Mouse (Mus musculus): ENCODE measurements around the gene Rab6b. TPM values are rescaled to one million over a fixed set of nuclear protein-coding genes. Genes with fewer than 3 reads are reported as not detected.
"Not testable (repeated sequence)": the region's sequence is repeated elsewhere in the genome, so short reads cannot be mapped to it uniquely, and the experiment has no call there.

Rab6b gene
- polyA plus RNA-seq, 1 experiment from 2014 or later, result 0.27 TPM

DNA sequence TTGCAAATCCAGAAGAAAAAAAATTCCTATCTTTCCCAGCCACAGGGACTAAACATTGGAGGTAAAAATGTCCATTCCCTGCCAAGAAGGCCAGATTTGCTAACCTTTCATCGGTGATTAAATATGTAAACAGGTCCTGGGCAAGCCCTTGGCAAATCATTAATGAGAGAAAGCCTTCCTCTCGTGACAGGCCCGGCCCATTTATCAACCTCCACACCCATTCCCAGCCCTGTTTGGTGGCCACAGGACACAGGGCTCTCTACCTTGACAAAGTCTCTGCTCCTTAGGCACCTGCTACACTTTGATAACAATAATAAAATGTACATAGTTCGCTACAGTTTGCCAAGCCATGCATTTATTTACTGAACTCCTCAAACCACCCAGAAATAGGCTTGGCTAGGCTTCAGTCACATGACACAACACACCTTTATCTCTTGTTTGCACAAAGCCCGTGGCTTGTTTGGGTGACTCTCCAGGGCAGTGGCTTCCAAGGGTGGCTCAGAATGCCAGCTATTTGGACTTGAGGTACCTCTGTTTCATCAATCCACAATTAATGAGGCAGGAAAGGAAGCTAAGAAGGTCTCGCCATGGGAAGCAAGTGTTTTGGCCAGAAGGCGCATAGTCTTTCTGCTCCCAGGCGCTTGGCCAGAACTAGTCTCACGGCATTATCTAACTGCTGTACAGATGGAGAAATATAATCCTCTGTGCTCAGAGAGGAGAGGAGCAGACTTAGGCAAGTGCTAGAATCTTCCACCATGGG, 21.3 kb upstream of the Rab6b start:
- H3K4me3 ChIP-seq (ENCODE audit: low read depth, low read length), result no peak overlapping the region
- WGBS (ENCODE audit: insufficient replicate concordance), result 38% methylated on average over 9 of the region's 9 CpGs
- no peaks in the 10 kb centered on the region for H3K9me3 ChIP-seq (replicated peaks; ENCODE audit: control insufficient read depth, low read length)
- H3K36me3 ChIP-seq (ENCODE audit: control insufficient read depth, insufficient read depth), result no peaks in the 10 kb centered on the region
- H3K4me2 ChIP-seq (ENCODE audit: low read depth, low read length), result peak overlapping the region; percentile 17; the same call in 1 of the 2 replicates
- peaks cover 11% of the 10 kb centered on the region for H3K4me1 ChIP-seq (ENCODE audit: control insufficient read depth, low read depth, low read length)
- ATAC-seq (ENCODE audit: low read depth), result peak; percentile 75
- no peak overlapping the region for H3K9ac ChIP-seq (ENCODE audit: low read depth, low read length)
- H3K27me3 ChIP-seq (ENCODE audit: control insufficient read depth, insufficient read depth, low read depth, low read length), result no peaks in the 10 kb centered on the region
- H3K27ac ChIP-seq (ENCODE audit: low read length), result peak overlapping the region; percentile 48

DNA sequence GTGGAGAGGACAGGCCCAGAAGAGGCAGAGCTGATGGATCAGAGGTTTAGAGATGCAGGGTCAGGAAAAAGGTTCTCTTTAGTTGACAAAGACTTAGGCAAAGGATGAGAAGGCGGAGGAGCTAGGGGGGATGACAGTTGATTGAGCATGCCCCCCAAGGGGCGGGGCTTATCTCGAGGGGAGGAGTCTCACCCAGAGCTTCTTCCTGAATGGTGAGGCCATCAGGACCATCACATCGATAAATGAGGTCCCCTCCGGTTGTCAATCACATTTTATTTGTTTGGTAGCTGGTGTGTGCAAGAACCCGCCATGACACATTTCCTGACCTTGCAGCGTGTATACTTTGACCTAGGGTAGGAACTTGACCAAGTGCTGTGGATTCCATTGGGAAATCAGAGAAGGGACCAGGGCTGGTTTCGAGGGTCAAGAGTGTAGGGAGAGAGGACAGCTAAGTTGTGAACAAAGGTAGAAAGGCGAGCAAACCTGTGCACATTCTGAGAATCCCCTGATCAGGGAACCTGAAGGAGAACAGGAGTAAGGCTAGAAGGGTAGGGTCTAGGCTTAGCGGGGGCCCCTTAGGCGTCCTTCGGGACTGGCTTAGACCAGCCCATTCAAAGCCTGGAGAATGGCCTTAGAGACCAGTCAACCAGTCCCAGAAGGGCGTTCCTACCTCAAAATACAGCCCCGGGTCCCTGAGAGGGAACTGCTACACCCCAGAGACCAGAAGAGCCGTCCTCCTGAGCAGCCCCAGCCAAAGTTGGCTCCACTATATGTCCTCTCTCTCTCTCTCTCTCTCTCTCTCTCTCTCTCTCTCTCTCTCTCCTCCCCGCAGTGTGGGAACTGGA, 20.3 kb upstream of the Rab6b start:
- Histone ChIP-seq H3K27ac (ENCODE audit: low read length) (peak overlapping the region; percentile 48; the same call in 1 of the 2 replicates), H3K9me3 (replicated peaks; ENCODE audit: control insufficient read depth, low read length) (no peaks in the 10 kb centered on the region), H3K4me2 (ENCODE audit: low read depth, low read length) (no peak overlapping the region), H3K36me3 (ENCODE audit: control insufficient read depth, insufficient read depth) (no peaks in the 10 kb centered on the region), H3K4me1 (ENCODE audit: control insufficient read depth, low read depth, low read length) (peaks cover 11% of the 10 kb centered on the region), H3K27me3 (ENCODE audit: control insufficient read depth, insufficient read depth, low read depth, low read length) (no peaks in the 10 kb centered on the region), H3K9ac (ENCODE audit: low read depth, low read length) (no peak overlapping the region), H3K4me3 (ENCODE audit: low read depth, low read length) (no peak overlapping the region)
- ATAC-seq (ENCODE audit: low read depth), result no peak
- 61% methylated on average over 16 of the region's 16 CpGs for WGBS (ENCODE audit: insufficient replicate concordance)

DNA sequence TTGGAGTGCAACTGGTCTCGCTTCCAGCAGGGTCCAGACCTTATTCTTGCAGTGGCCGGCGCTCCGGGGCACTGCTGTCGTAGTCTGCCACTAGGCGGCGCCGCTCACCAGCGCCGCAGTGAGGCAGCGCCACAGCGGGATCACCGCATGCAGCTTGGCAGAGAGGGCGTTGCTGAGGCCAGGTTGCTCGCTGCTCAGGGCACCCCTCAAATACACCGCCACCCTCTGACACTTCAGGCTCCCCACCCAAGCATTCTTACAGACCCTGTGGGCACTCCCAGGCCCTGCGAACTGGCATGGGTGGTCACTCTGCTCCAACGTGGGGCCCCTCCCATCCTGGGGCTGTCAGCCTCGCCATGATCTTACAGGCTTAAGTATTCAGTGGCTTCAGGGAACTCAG, 19.3 kb upstream of the Rab6b start:
- Histone ChIP-seq H3K27ac (ENCODE audit: low read length) (no peak overlapping the region), H3K4me1 (ENCODE audit: control insufficient read depth, low read depth, low read length) (peaks cover 11% of the 10 kb centered on the region), H3K9ac (ENCODE audit: low read depth, low read length) (peak overlapping the region; percentile 36), H3K27me3 (ENCODE audit: control insufficient read depth, insufficient read depth, low read depth, low read length) (no peaks in the 10 kb centered on the region), H3K36me3 (ENCODE audit: control insufficient read depth, insufficient read depth) (no peaks in the 10 kb centered on the region), H3K4me2 (ENCODE audit: low read depth, low read length) (peak overlapping the region; percentile 65), H3K9me3 (replicated peaks; ENCODE audit: control insufficient read depth, low read length) (no peaks in the 10 kb centered on the region), H3K4me3 (ENCODE audit: low read depth, low read length) (peak overlapping the region; percentile 44)
- ATAC-seq (ENCODE audit: low read depth), result peak; percentile 50
- under 1% methylated on average over 19 of the region's 19 CpGs for WGBS (ENCODE audit: insufficient replicate concordance)

DNA sequence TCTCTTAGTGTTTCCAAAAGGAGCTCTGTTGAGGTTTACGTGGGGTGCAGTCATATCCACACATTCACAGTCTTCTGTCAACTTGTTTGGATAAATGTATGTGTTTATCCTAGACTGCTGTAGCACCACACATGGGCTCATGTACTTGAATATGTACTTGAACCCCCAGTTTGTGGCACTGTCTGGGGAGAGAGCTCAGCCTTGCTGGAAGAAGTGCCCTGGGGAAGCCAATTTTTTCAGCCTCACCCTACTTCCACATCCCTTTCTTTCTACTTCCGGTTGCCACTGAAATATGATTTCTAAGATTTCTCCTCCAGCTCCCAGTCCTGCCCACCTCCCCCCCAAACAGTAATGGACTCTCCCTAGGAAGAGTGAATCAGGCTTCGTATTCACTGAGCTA, 17.9 kb upstream of the Rab6b start:
- H3K36me3 ChIP-seq (ENCODE audit: control insufficient read depth, insufficient read depth), result no peaks in the 10 kb centered on the region
- no peak overlapping the region for H3K9ac ChIP-seq (ENCODE audit: low read depth, low read length)
- no peaks in the 10 kb centered on the region for H3K27me3 ChIP-seq (ENCODE audit: control insufficient read depth, insufficient read depth, low read depth, low read length)
- H3K4me3 ChIP-seq (ENCODE audit: low read depth, low read length), result no peak overlapping the region
- peaks cover 11% of the 10 kb centered on the region for H3K4me1 ChIP-seq (ENCODE audit: control insufficient read depth, low read depth, low read length)
- no peaks in the 10 kb centered on the region for H3K9me3 ChIP-seq (replicated peaks; ENCODE audit: control insufficient read depth, low read length)
- WGBS (ENCODE audit: insufficient replicate concordance), result 64% methylated on average over 3 of the region's 3 CpGs
- no peak for ATAC-seq (ENCODE audit: low read depth)
- no peak overlapping the region for H3K4me2 ChIP-seq (ENCODE audit: low read depth, low read length)
- no peak overlapping the region for H3K27ac ChIP-seq (ENCODE audit: low read length)

DNA sequence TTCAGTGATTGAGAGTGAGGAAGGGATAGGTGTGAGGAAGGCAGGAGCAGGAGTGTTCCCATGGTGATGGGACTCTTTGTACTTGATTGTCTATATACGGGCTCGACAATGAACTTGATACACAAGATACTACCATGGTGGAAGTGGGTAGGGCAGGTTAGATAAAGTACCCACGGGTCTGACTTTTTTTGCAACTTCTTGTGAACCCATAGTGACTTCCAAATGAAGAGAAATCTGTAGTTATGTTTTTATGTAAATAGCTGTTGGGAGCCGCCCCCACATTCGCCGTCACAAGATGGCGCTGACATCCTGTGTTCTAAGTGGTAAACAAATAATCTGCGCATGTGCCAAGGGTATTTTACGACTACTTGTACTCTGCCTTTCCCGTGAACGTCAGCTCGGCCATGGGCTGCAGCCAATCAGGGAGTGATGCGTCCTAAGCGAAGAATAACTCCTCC, 3.2 kb upstream of the Rab6b start:
- H3K36me3 ChIP-seq (ENCODE audit: control insufficient read depth, insufficient read depth); H3K27ac ChIP-seq (ENCODE audit: low read length); H3K4me1 ChIP-seq (ENCODE audit: control insufficient read depth, low read depth, low read length); H3K9ac ChIP-seq (ENCODE audit: low read depth, low read length); H3K9me3 ChIP-seq (replicated peaks; ENCODE audit: control insufficient read depth, low read length): not testable (repeated sequence)
- ATAC-seq (ENCODE audit: low read depth), result peak; percentile 55
- 18% methylated on average over 8 of the region's 14 CpGs for WGBS (ENCODE audit: insufficient replicate concordance)
- H3K4me3 ChIP-seq (ENCODE audit: low read depth, low read length), result peak overlapping the region; percentile 59
- H3K27me3 ChIP-seq (ENCODE audit: control insufficient read depth, insufficient read depth, low read depth, low read length), result peaks cover 41% of the 10 kb centered on the region
- peak overlapping the region; percentile 55 for H3K4me2 ChIP-seq (ENCODE audit: low read depth, low read length)

DNA sequence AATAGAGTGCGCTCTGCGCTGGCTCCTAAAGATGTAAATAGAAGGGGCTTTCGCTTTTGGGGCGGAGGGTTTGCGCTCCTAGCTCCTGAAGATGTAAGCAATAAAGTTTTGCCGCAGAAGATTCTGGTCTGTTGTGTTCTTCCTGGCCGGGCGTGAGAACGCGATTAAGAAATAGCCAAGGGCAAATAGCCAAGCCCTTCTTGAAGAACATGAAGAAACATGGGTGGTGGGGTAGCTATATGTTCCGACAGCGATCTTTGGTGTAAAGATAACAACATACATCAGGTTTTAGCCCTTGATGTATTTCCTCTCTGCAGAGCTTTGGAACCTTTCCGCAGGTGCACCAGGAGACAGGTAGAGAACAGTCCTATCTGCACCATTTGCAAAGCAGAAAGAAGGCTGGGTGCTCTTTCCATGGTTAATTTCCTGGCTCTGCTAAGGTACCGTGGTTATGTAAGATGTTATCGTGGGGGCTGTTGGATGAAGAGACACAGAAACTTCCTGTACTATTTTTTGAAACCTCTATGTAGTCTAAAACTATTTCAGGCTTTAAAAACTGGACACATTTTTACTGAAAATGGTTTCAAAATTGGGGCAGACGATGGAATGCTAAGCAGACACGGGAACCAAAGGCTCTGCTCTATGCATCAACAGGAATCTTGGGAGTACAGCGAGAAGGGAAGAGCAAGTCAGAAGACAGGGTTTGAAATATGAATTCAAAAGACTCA, 2.5 kb upstream of the Rab6b start:
- H3K9me3 ChIP-seq (replicated peaks; ENCODE audit: control insufficient read depth, low read length), result no peaks in the 10 kb centered on the region
- H3K4me1 ChIP-seq (ENCODE audit: control insufficient read depth, low read depth, low read length), result peaks cover 4% of the 10 kb centered on the region
- 22% methylated on average over 18 of the region's 18 CpGs for WGBS (ENCODE audit: insufficient replicate concordance)
- H3K4me2 ChIP-seq (ENCODE audit: low read depth, low read length), result peak overlapping the region; percentile 72
- H3K27ac ChIP-seq (ENCODE audit: low read length), result no peak overlapping the region
- peaks cover 46% of the 10 kb centered on the region for H3K27me3 ChIP-seq (ENCODE audit: control insufficient read depth, insufficient read depth, low read depth, low read length)
- H3K4me3 ChIP-seq (ENCODE audit: low read depth, low read length), result peak overlapping the region; percentile 59
- ATAC-seq (ENCODE audit: low read depth), result no peak
- H3K9ac ChIP-seq (ENCODE audit: low read depth, low read length), result peak overlapping the region; percentile 45
- H3K36me3 ChIP-seq (ENCODE audit: control insufficient read depth, insufficient read depth), result no peaks in the 10 kb centered on the region

DNA sequence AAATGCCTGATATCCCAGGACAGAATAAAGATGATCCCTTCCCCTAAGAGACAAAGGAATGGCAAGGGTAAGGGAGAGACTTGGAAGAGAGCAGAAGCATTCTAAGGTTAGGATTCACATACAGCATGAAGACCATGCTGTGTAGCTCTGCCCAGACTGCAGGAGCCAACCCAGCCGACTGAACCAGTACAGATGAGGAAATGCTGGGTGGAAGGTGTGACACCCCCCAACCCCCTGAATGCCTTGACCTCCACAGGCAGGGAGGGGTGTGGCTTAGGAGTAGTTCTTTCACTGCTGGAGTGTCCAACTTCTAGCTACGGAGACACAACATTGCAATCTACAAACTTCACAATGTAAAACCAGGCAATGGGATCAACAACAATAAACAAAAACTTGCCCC, 1.7 kb upstream of the Rab6b start:
- no peaks in the 10 kb centered on the region for H3K9me3 ChIP-seq (replicated peaks; ENCODE audit: control insufficient read depth, low read length)
- H3K27me3 ChIP-seq (ENCODE audit: control insufficient read depth, insufficient read depth, low read depth, low read length), result peaks cover 46% of the 10 kb centered on the region
- H3K4me3 ChIP-seq (ENCODE audit: low read depth, low read length), result no peak overlapping the region
- 41% methylated on average over 2 of the region's 2 CpGs for WGBS (ENCODE audit: insufficient replicate concordance)
- H3K4me1 ChIP-seq (ENCODE audit: control insufficient read depth, low read depth, low read length), result peaks cover 4% of the 10 kb centered on the region
- no peak for ATAC-seq (ENCODE audit: low read depth)
- H3K36me3 ChIP-seq (ENCODE audit: control insufficient read depth, insufficient read depth), result no peaks in the 10 kb centered on the region
- no peak overlapping the region for H3K27ac ChIP-seq (ENCODE audit: low read length)
- H3K9ac ChIP-seq (ENCODE audit: low read depth, low read length), result no peak overlapping the region
- no peak overlapping the region for H3K4me2 ChIP-seq (ENCODE audit: low read depth, low read length)

DNA sequence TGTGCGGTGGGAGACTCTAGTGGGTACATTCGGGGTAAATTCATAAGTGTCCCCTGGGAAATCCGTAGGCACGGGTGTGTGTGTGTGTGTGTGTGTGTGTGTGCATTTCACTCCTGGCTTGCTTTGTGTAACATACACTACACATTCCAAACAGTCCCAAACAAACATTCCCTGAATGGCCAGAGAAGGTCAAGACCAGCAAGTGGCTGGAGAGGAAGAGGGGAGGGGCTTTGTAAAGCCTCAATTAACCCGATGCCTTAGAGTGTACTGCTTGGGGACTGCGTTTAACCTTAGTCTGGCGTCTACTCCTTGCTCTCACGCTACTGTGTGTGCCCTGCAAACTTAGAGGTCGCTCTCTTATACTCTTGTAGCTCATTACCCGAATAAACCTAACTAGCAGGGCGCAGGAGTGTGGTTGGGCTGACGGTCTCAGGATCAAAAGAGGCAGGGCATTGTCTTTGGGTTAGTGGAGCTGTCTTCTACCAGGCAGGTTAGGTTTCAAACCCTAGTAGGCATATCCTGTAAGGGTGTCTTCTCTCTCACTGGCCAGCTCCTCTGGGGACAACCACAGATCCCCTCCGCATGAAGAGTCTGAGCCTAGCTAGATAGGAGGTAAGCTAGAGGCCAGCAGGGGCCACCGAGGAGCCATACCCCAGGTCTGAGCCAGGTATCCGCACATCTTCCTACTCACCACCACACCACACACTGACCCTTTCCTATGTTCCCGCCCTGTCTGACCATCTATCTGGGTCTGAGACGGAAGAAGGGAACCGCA, 673 bp upstream of the Rab6b start:
- no peak overlapping the region for H3K27ac ChIP-seq (ENCODE audit: low read length)
- H3K27me3 ChIP-seq (ENCODE audit: control insufficient read depth, insufficient read depth, low read depth, low read length), result peaks cover 46% of the 10 kb centered on the region
- ATAC-seq (ENCODE audit: low read depth), result no peak
- no peak overlapping the region for H3K9ac ChIP-seq (ENCODE audit: low read depth, low read length)
- peak overlapping the region; percentile 76 for H3K4me2 ChIP-seq (ENCODE audit: low read depth, low read length)
- H3K36me3 ChIP-seq (ENCODE audit: control insufficient read depth, insufficient read depth), result no peaks in the 10 kb centered on the region
- 14% methylated on average over 18 of the region's 18 CpGs for WGBS (ENCODE audit: insufficient replicate concordance)
- H3K4me1 ChIP-seq (ENCODE audit: control insufficient read depth, low read depth, low read length), result peaks cover 4% of the 10 kb centered on the region
- no peaks in the 10 kb centered on the region for H3K9me3 ChIP-seq (replicated peaks; ENCODE audit: control insufficient read depth, low read length)
- peak overlapping the region; percentile 54 for H3K4me3 ChIP-seq (ENCODE audit: low read depth, low read length)

All from liver, embryonic 16.5 days (tissue).